Mouse (Mus musculus): ENCODE results near the gene Ust. TPM values are rescaled to one million over a fixed set of nuclear protein-coding genes. Genes with fewer than 3 reads are reported as not detected.

The Ust gene
- polyA plus RNA-seq, 1 experiment from 2014 or later: 10.8 TPM

DNA sequence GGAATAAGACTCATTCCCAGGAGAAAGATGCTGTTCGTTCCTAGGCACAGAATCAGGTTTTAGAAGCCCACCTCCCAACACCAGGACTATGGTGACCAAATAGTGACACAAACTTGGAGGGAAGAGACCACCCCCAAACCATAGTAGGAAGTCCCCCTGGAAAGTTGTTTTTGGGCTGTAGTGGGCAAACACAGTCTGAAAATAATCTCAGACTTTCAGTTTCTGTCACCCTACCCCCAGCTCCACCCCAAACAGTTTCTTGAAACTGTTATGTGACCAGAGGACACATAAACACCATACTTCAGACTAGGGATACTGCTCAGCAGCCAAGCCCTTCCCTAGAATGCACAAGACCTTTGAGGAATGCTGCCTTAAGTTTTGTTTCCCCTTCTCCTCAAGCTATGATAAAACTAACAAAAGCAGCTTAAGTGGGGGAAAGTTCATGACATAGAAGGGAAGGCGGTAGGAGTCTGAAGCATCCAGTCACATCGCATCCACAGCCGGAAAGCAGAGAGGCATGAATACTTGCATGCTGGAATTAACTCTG is 12.0 kb upstream of the Ust start:
- H3K36me3 ChIP-seq (ENCODE audit: control insufficient read depth, insufficient read depth, low read length): no peaks in the 10 kb centered on the region
- H3K4me1 ChIP-seq (ENCODE audit: control insufficient read depth, insufficient read depth, low read length): no peaks in the 10 kb centered on the region
- WGBS: 80% methylated on average over 4 of the region's 4 CpGs
- no peak overlapping the region for H3K27ac ChIP-seq (replicated peaks; ENCODE audit: low read depth, low read length)
- H3K9me3 ChIP-seq (ENCODE audit: control insufficient read depth, low read length): no peaks in the 10 kb centered on the region
- no peak for DNase-seq (ENCODE audit: low spot score)
- no peak overlapping the region for H3K4me3 ChIP-seq (ENCODE audit: low read depth, low read length)
- no peak for ATAC-seq (ENCODE audit: low read depth)
- H3K4me2 ChIP-seq (ENCODE audit: low read depth, low read length): no peak overlapping the region
- no peak overlapping the region for H3K9ac ChIP-seq (ENCODE audit: low read depth, low read length)
- no peaks in the 10 kb centered on the region for H3K27me3 ChIP-seq (replicated peaks; ENCODE audit: control insufficient read depth, insufficient read depth, low read length)

DNA sequence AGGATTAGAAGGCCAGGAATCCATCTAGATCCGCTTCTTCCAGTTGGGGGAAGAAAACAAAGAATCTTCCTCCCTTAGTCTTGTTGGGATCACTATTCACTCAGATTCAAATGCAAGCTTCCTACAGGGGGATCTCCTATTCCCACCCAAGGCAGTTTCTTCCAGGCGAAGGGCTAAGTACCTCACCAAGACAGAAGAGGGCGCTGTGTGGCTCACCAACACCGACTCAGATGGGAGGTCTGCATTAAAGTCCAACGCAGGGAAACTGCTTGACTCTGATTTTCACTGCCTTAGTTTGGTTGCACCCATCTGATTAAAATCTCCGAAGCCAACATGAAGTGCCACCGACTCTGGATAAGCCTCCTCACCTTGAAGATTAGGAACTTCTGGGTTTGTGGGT is 10.5 kb upstream of the Ust start:
- Histone ChIP-seq H3K9me3 (ENCODE audit: control insufficient read depth, low read length) (no peaks in the 10 kb centered on the region), H3K27ac (replicated peaks; ENCODE audit: low read depth, low read length) (no peak overlapping the region), H3K4me2 (ENCODE audit: low read depth, low read length) (no peak overlapping the region), H3K36me3 (ENCODE audit: control insufficient read depth, insufficient read depth, low read length) (no peaks in the 10 kb centered on the region), H3K27me3 (replicated peaks; ENCODE audit: control insufficient read depth, insufficient read depth, low read length) (no peaks in the 10 kb centered on the region), H3K9ac (ENCODE audit: low read depth, low read length) (no peak overlapping the region), H3K4me3 (ENCODE audit: low read depth, low read length) (no peak overlapping the region), H3K4me1 (ENCODE audit: control insufficient read depth, insufficient read depth, low read length) (no peaks in the 10 kb centered on the region)
- no peak for DNase-seq (ENCODE audit: low spot score)
- 37% methylated on average over 7 of the region's 7 CpGs for WGBS
- no peak for ATAC-seq (ENCODE audit: low read depth)

DNA sequence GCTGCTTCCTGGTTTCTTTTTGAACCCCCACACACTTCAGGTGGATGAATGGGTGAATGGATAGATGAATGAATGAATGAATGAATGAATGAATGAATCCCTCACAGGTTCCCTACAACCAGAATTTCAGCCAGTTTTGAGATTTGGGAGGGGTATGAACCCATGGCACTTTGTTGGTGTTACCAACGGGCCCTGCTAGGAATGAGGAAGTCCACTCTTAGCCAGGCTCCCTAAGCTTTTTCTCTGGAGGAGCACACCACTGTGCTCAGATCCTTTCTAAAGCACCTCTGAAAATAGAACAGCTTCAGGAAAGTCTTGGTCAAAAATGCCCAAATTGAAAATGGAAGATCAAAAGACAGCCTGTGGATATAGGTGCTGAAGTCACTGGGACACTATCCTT is 6.7 kb upstream of the Ust start:
- Histone ChIP-seq H3K4me2 (ENCODE audit: low read depth, low read length) (no peak overlapping the region), H3K36me3 (ENCODE audit: control insufficient read depth, insufficient read depth, low read length) (no peaks in the 10 kb centered on the region), H3K9ac (ENCODE audit: low read depth, low read length) (no peak overlapping the region), H3K4me1 (ENCODE audit: control insufficient read depth, insufficient read depth, low read length) (no peaks in the 10 kb centered on the region), H3K4me3 (ENCODE audit: low read depth, low read length) (no peak overlapping the region), H3K27me3 (replicated peaks; ENCODE audit: control insufficient read depth, insufficient read depth, low read length) (no peaks in the 10 kb centered on the region), H3K9me3 (ENCODE audit: control insufficient read depth, low read length) (no peaks in the 10 kb centered on the region), H3K27ac (replicated peaks; ENCODE audit: low read depth, low read length) (no peak overlapping the region)
- ATAC-seq (ENCODE audit: low read depth) (no peak), DNase-seq (ENCODE audit: low spot score) (no peak)
- WGBS: 76% methylated on average over 1 of the region's 1 CpGs

DNA sequence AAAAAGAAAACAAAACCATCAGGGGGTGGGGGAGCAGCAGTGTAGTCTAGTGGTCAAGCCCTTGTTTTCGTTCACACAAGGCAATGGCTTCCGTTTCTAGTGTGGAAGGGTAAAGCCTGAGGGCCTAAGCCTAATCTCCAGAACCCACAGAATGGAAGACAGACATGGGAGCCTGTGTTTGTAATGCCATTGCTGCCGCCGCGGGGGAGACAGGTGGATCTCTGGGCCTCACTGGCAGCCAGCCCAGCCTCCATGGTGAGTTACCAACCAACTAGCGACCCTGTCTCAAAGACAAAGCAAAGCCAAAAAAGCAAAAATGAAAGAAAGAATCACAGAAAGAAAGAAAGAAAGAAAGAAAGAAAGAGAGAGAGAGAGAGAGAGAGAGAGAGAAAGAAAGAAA is 2.9 kb upstream of the Ust start:
- no peak overlapping the region for H3K4me2 ChIP-seq (ENCODE audit: low read depth, low read length)
- H3K9ac ChIP-seq (ENCODE audit: low read depth, low read length): no peak overlapping the region
- H3K9me3 ChIP-seq (ENCODE audit: control insufficient read depth, low read length): no peaks in the 10 kb centered on the region
- H3K4me3 ChIP-seq (ENCODE audit: low read depth, low read length): no peak overlapping the region
- H3K27ac ChIP-seq (replicated peaks; ENCODE audit: low read depth, low read length): no peak overlapping the region
- H3K27me3 ChIP-seq (replicated peaks; ENCODE audit: control insufficient read depth, insufficient read depth, low read length): 0 out of 2 replicates have a peak, but pooled peaks cover under 1% of the 10 kb centered on the region
- 36% methylated on average over 6 of the region's 6 CpGs for WGBS
- H3K36me3 ChIP-seq (ENCODE audit: control insufficient read depth, insufficient read depth, low read length): no peaks in the 10 kb centered on the region
- ATAC-seq (ENCODE audit: low read depth) (no peak), DNase-seq (ENCODE audit: low spot score) (peak; percentile 64)
- peaks cover 11% of the 10 kb centered on the region for H3K4me1 ChIP-seq (ENCODE audit: control insufficient read depth, insufficient read depth, low read length)

GRCm38 (mm10) chr10:8520766-8521395 is 2.3 kb upstream of the Ust start:
- H3K9ac ChIP-seq (ENCODE audit: low read depth, low read length): no peak overlapping the region
- no peak for DNase-seq (ENCODE audit: low spot score)
- no peaks in the 10 kb centered on the region for H3K9me3 ChIP-seq (ENCODE audit: control insufficient read depth, low read length)
- no peak overlapping the region for H3K4me3 ChIP-seq (ENCODE audit: low read depth, low read length)
- H3K27ac ChIP-seq (replicated peaks; ENCODE audit: low read depth, low read length): no peak overlapping the region
- ATAC-seq (ENCODE audit: low read depth): no peak
- 0 out of 2 replicates have a peak, but pooled peaks cover 5% of the 10 kb centered on the region for H3K27me3 ChIP-seq (replicated peaks; ENCODE audit: control insufficient read depth, insufficient read depth, low read length)
- WGBS: 70% methylated on average over 7 of the region's 7 CpGs
- H3K4me1 ChIP-seq (ENCODE audit: control insufficient read depth, insufficient read depth, low read length): peaks cover 11% of the 10 kb centered on the region
- no peaks in the 10 kb centered on the region for H3K36me3 ChIP-seq (ENCODE audit: control insufficient read depth, insufficient read depth, low read length)
- no peak overlapping the region for H3K4me2 ChIP-seq (ENCODE audit: low read depth, low read length)

- H3K27ac ChIP-seq (replicated peaks; ENCODE audit: low read depth, low read length): peak overlapping the region; percentile 39
Observed at GRCm38 (mm10) chr10:8519014-8519491, 428 bp upstream of the Ust start.

DNA sequence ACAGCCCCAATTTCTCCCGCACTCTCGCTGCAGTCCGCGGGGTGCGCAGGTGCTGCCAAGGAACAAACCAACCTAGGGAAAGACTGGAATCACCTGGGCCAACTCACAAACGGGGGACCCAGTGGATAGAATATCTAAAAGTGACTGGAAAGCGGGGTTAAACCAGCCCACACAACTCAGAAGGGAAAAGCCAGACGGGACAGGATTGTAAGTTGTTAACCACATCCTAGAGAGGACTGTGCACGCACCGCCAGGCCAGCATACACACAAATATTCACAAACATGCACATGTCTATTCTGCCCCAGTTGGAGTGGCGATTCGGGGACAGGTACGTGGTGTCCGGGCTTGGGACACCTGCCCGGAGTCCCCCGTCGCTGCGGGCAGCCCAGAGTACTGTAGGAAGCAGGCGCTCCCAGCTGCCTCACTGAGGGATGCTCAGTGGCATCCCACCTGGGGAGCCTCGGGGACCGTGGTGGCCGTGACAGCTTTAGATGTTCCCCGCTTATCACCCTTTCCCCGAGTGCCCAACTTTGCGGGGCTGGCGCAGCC is 959 bp downstream of the Ust start:
- Histone ChIP-seq H3K4me1 (ENCODE audit: control insufficient read depth, insufficient read depth, low read length) (peaks cover 15% of the 10 kb centered on the region), H3K9ac (ENCODE audit: low read depth, low read length) (peak overlapping the region; percentile 80), H3K27me3 (replicated peaks; ENCODE audit: control insufficient read depth, insufficient read depth, low read length) (0 out of 2 replicates have a peak, but pooled peaks cover 5% of the 10 kb centered on the region), H3K4me2 (ENCODE audit: low read depth, low read length) (peak overlapping the region; percentile 89), H3K4me3 (ENCODE audit: low read depth, low read length) (peak overlapping the region; percentile 73), H3K36me3 (ENCODE audit: control insufficient read depth, insufficient read depth, low read length) (no peaks in the 10 kb centered on the region), H3K9me3 (ENCODE audit: control insufficient read depth, low read length) (no peaks in the 10 kb centered on the region), H3K27ac (replicated peaks; ENCODE audit: low read depth, low read length) (no peak overlapping the region)
- DNase-seq (ENCODE audit: low spot score): no peak
- WGBS: 1% methylated on average over 24 of the region's 26 CpGs
- no peak for ATAC-seq (ENCODE audit: low read depth)

More at GRCm38 (mm10) chr10:8519014-8519491, 428 bp upstream of the Ust start:
- WGBS: under 1% methylated on average over 17 of the region's 18 CpGs
- H3K4me2 ChIP-seq (ENCODE audit: low read depth, low read length): peak overlapping the region; percentile 89
- peaks cover 11% of the 10 kb centered on the region for H3K4me1 ChIP-seq (ENCODE audit: control insufficient read depth, insufficient read depth, low read length)
- H3K9me3 ChIP-seq (ENCODE audit: control insufficient read depth, low read length): no peaks in the 10 kb centered on the region
- DNase-seq (ENCODE audit: low spot score): no peak
- ATAC-seq (ENCODE audit: low read depth): no peak
- 0 out of 2 replicates have a peak, but pooled peaks cover 5% of the 10 kb centered on the region for H3K27me3 ChIP-seq (replicated peaks; ENCODE audit: control insufficient read depth, insufficient read depth, low read length)
- H3K36me3 ChIP-seq (ENCODE audit: control insufficient read depth, insufficient read depth, low read length): no peaks in the 10 kb centered on the region
- H3K9ac ChIP-seq (ENCODE audit: low read depth, low read length): peak overlapping the region; percentile 80
- peak overlapping the region; percentile 73 for H3K4me3 ChIP-seq (ENCODE audit: low read depth, low read length)

GRCm38 (mm10) chr10:8516916-8517524 is 1.6 kb downstream of the Ust start:
- no peak for DNase-seq (ENCODE audit: low spot score)
- ATAC-seq (ENCODE audit: low read depth): no peak
- H3K9me3 ChIP-seq (ENCODE audit: control insufficient read depth, low read length): no peaks in the 10 kb centered on the region
- peaks cover 15% of the 10 kb centered on the region for H3K4me1 ChIP-seq (ENCODE audit: control insufficient read depth, insufficient read depth, low read length)
- peak overlapping the region; percentile 89 for H3K4me2 ChIP-seq (ENCODE audit: low read depth, low read length)
- 0 out of 2 replicates have a peak, but pooled peaks cover 5% of the 10 kb centered on the region for H3K27me3 ChIP-seq (replicated peaks; ENCODE audit: control insufficient read depth, insufficient read depth, low read length)
- WGBS: 13% methylated on average over 9 of the region's 9 CpGs
- no peak overlapping the region for H3K27ac ChIP-seq (replicated peaks; ENCODE audit: low read depth, low read length)
- H3K36me3 ChIP-seq (ENCODE audit: control insufficient read depth, insufficient read depth, low read length): no peaks in the 10 kb centered on the region
- peak overlapping the region; percentile 80 for H3K9ac ChIP-seq (ENCODE audit: low read depth, low read length)
- H3K4me3 ChIP-seq (ENCODE audit: low read depth, low read length): peak overlapping the region; percentile 73
